Mouse (Mus musculus): ENCODE results near the gene Akap2.

GRCm38 (mm10) chr4:57670813-57671469, 46.5 kb upstream of the Akap2 start:
- TF ChIP-seq CTCF (IDR thresholded peaks at IDR 0.05; ENCODE audit: low read depth) (peak; percentile 72), EP300 (optimal IDR thresholded peaks at IDR 0.05) (no peak)

Measured in stomach, postnatal 0 days (tissue).